Mouse (Mus musculus) right cerebral cortex, postnatal 4 days (tissue): ENCODE data around the gene Dtd1.

Source experiments
- DNase-seq: peaks from one replicate; pipeline ENCODE4 v3.0.0-alpha.2; 2022

Dtd1 gene

GRCm38 (mm10) chr2:144770452-144770941 is 170.8 kb downstream of the Dtd1 start:
- DNase-seq = no peak

DNA sequence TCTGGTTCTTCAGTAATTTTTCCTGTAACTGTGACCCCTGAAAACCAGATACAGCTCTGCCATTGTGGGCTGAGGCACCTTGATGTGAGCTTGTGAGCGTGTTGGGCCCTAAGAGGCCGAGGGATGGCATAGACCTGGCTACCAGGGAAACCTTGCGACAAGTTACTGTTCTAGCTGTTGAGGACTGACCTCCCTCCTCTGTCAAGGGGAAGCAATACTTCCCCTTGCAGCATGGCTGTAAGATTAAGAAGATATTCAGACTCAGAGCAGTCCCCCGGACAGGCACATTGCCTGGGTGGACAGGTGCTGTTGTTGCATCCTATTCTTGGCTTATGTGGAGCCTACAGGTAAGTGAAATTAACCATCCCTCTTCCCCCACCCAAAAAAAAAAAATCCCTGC is 172.1 kb downstream of the Dtd1 start:
- no peak for DNase-seq

DNA sequence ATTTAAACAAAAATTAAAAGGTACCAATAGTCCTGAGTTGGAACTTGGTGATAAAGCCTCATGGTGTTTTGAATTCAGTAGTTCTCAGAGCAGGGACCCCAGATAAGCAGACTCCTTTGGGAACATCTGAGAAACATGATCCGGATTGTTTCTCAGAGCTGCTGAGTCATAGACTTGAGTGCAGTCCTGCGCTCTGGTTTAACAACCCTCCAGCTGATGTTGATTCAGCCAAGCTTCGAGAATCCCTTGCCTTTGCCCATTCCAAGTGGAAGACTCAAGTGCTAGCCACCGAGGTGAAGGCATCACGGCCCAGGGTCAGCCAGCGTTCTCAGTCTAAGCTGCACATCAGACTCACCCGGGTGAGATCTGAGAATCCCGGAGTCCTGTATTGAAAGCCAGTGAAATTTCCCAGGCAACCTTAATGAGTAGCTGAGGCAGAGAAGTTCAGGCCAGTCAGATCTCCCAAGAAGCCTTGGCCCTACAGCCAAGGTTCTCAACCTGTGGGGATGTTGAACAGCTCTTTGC is 175.0 kb downstream of the Dtd1 start:
- DNase-seq = no peak

DNA sequence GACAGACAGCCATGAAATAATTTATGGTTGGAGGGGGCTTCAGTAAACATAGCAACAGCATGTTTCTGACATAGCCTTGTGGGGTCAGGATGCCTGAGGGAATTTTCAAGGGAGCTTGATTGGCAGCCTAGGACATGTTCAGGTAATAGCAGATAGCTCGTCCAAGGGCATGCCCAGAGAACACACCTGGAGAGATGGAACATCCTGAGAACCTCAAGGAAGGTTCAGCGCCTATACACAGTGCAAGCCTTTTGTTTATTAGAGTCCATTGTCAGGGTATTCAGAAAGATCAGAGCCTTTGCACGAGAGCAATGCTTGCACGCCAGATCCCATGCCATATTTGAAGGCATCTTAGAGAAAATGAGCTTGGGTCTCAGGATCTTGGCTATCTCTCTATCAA is 175.9 kb downstream of the Dtd1 start:
- DNase-seq = no peak

DNA sequence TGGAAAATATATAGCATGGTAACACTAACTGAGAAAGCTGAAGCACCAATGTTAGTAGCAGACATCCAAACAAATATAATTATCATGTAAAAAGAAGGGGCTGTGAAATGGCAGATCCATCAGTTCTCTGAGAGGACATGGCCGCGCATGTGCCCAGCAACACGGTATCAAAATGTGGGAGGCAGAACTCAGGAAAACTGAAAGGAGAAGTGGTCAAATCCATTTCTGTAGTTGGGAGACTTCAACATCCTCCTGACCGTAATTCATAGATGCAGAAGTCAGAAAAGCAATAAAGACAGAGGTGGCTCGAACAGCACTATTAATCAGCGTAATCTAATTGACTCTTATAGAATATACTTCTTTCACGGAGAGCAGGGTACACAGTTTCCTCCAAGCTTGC is 179.6 kb downstream of the Dtd1 start:
- no peak for DNase-seq

DNA sequence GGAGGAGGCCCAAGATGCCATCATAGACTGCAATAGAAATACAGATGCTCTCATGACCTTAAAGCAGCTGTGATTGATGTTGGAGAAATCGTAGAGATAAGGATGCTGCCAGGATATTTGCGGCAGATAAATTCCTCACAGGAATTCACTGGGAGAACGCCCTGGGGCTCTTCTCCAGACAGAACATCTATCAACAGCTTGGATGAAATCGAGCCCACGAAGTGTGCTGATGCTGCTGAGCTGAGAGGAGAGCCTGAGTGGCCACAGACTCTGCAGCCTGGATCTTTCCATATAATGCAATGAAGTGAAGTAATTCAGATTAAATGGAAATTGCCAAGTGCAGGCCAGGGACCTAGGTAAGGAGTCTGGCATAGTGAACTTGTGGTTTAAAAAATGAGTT is 181.0 kb downstream of the Dtd1 start:
- no peak for DNase-seq

DNA sequence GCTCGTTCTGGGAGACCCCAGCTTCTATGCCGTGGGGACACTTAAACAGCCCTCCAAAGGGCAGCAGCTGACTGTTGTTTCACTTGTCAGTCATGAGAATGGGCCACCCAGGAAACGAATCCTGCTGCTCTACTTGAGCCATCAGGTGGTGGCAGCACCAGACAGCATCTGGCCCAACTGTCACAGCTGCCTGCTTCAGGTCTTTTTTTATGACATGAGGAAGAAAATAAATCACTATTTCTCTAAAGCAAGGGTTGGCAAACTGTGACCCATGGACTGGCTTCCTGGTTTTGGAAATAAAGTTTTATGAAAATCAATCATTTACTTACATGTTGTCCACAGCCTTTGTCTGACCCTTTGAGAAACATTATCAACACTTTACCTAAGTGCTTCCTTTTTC is 182.2 kb downstream of the Dtd1 start:
- DNase-seq = no peak

DNA sequence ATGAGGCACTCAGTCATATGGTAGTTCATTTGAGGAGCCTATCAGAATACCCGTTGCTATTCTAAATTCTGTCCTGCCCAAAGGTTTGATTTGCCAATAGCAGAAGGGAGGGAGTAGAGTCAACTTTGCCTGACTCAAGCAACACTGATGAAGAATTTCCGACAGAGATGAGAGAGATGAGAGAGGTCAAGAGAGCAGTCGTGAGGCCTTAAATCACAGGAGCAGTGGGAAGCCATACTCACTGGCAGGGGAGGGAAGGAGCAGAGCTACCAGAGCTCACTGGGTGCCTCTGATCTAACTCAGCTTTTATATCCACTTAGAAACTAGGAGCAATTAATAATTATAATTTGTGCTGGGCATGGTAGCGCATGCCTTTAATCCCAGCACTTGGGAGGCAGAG is 182.8 kb downstream of the Dtd1 start:
- no peak for DNase-seq

GRCm38 (mm10) chr2:144783190-144783589 is 183.5 kb downstream of the Dtd1 start:
- DNase-seq = no peak

DNA sequence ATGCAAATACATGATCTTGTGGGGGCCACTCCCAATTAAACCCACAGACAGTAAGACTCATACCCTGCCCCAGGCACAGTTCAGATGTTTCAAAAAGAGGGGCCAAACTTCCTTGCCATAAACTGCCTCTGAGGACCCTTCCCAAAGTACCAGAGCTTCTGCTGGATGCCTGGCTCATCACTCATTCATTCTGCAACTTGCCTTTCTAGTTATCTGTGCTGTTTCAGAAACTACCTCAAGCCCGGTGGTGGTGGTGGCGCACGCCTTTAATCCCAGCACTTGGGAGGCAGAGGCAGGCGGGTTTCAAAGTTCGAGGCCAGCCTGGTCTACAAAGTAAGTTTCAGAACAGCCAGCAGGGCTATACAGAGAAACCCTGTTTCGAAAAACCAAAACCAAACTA is 184.1 kb downstream of the Dtd1 start:
- no peak for DNase-seq

DNA sequence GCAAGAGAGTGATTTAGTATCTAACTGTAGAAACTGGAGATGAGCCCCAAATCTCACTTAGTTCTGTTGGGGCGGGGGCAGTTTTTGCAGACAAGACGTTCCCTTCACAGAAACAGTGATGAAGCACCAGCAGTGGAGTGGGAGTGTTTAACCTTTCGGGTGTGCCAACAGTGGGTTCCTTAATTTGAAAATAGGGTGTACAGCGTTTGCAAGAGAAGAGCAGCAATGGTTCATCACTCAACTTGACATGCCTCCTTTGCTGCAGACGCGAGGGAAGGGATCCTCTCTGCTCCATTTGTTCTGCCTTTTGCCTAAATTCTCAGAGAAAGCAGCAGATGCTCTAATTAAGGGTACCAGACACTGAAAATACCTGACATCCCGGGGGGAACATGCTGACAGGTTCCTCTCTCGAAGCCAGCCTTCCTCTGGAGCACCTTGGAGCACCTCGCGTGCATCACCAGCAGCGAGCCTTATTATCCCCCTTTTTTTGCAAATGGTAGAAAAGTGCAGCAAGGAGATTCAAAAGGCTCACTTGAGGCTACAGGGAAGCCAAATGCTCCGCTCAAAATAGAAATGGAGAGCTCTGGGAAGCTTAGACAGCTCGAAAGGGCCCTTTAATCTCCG is 192.1 kb downstream of the Dtd1 start:
- DNase-seq = no peak

GRCm38 (mm10) chr2:144797515-144797914 is 197.8 kb downstream of the Dtd1 start:
- no peak for DNase-seq

DNA sequence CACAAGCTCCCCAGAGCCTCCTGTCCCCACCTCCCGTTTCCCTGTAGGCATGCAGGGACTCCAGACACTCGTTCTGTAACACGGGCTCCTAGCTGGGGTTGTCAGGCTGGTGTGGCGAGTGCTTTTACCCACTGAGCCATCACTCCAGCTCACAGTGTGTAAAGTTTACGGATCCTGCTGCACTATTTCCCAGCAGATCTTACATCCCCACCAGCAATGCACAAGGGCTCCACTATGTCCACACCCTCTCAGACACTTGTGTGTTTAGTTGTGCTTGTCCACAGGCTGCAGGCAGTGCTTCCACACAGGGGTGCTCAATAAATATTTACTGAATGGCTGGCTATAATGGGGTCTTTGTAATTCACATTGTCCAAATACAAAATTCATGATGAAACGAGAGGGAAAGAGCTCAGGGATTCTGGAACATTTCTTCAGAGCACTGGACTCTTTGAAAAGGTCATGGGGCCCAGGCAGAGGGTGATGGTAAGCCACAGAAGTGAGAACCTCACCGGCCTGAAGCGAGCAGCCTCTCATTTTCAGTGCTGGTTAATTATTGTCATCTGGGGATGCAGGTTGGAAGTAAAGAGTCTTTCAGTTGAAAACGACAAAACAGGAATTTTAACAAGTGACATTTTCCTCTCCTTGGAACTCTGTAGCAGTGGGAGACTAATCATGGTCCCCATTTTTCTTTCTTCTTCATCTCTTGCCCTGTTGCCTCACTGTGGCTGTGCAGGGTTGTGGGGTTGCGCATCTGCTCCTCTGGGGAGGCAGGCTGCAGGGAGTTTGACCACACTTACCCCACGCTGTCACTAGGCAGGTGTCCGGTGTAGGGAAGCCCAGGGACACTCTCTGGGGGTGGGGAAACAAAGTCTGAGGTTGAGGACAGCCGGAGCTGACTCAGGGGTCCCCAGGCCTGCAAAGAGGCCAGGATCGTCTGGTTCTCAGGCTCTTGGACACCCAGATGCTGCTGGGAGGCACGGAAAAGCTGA is 208.4 kb downstream of the Dtd1 start:
- DNase-seq = no peak
